Mouse (Mus musculus) myocyte (in vitro differentiated cells): Measurements from ENCODE around the gene Khdc4.

Source experiments
- E2F4 ChIP-seq: IDR thresholded peaks from one replicate; pipeline ENCODE4 v1.6.1; 2011; ENCODE audit warnings: mild to moderate bottlenecking, control low read depth, moderate library complexity; ENCODE audit not compliant: insufficient read depth
- MYOG ChIP-seq, 3 experiments: IDR thresholded peaks; one replicate each; pipeline ENCODE4 v1.6.1; 2011; ENCODE audit warnings: control low read depth in 2 of 3, low read depth in 2 of 3, mild to moderate bottlenecking in 2 of 3; ENCODE audit not compliant: insufficient read length in 2 of 3, control insufficient read depth in 1 of 3, insufficient read depth in 1 of 3
- POLR2A ChIP-seq: IDR thresholded peaks from one replicate; pipeline ENCODE4 v1.6.1; 2011; ENCODE audit warnings: low read depth, mild to moderate bottlenecking, control low read depth, moderate library complexity; ENCODE audit not compliant: insufficient read length
- POLR2AphosphoS2 ChIP-seq: IDR thresholded peaks from one replicate; pipeline ENCODE4 v1.6.1; 2011; ENCODE audit warnings: low read depth, control low read depth; ENCODE audit not compliant: insufficient read length

- TF ChIP-seq POLR2A (no peak), MYOG (IDR thresholded peaks at IDR 0.05; ENCODE audit: control insufficient read depth in 1 of 3, insufficient read depth in 1 of 3, insufficient read length in 2 of 3, low read depth in 2 of 3) (no peak), E2F4 (no peak), POLR2AphosphoS2 (no peak)
Measured at GRCm38 (mm10) chr3:88736556-88736955, 51.0 kb downstream of the Khdc4 start.
